Mouse (Mus musculus): ENCODE measurements around the gene Grm5.

- TF ChIP-seq CTCF (IDR thresholded peaks at IDR 0.05; ENCODE audit: control insufficient read depth, insufficient read depth, insufficient read length) (no peak), FOSL1 (IDR thresholded peaks at IDR 0.05; ENCODE audit: insufficient read depth, low read length, poor library complexity, severe bottlenecking) (no peak)
These were observed 342.0 kb downstream of the Grm5 start for GRCm38 (mm10) chr7:87925956-87926355.

Data from C2C12 (cell line).